Mouse (Mus musculus): ENCODE measurements at regions not wholly inside any gene's neighbourhood (a gene's known extent, or its start where the extent isn't known, plus 50 kb on each side); places are given as distances from the start of the nearest gene placed in this dataset.

- no peak for TF ChIP-seq USF1 (IDR thresholded peaks at IDR 0.05; ENCODE audit: low read depth)
- no peaks in the 10 kb centered on the region for H3K27me3 ChIP-seq (ENCODE audit: control insufficient read depth, insufficient read depth, insufficient read length)
- no peak overlapping the region for H3ac ChIP-seq (ENCODE audit: control insufficient read depth, insufficient read length, low read depth)
Observed at GRCm38 (mm10) chr12:27576109-27576700, 233.8 kb upstream of the Sox11 start.

GRCm38 (mm10) chr12:27575629-27576028 is 233.3 kb upstream of the Sox11 start:
- Histone ChIP-seq H3K79me3 (ENCODE audit: low read depth) (no peaks in the 10 kb centered on the region), H3K4me3 (ENCODE audit: insufficient read depth, poor library complexity, severe bottlenecking) (no peak overlapping the region), H3K79me2 (ENCODE audit: control insufficient read depth, insufficient read depth) (no peaks in the 10 kb centered on the region), H3K27me3 (ENCODE audit: control insufficient read depth, insufficient read depth, insufficient read length) (no peaks in the 10 kb centered on the region), H3K36me3 (ENCODE audit: control insufficient read depth, insufficient read depth) (no peaks in the 10 kb centered on the region), H3ac (ENCODE audit: control insufficient read depth, insufficient read length, low read depth) (no peak overlapping the region)
- no peak for TF ChIP-seq MYOG (IDR thresholded peaks at IDR 0.05; ENCODE audit: control insufficient read depth, extremely low read depth, insufficient read length)
- TF ChIP-seq CEBPB (IDR thresholded peaks at IDR 0.05; ENCODE audit: low read depth): no peak
- TF ChIP-seq MYOD1 (IDR thresholded peaks at IDR 0.05; ENCODE audit: control insufficient read depth, insufficient read length, low read depth): no peak
- TF ChIP-seq CTCF (IDR thresholded peaks at IDR 0.05; ENCODE audit: control insufficient read depth, insufficient read depth, insufficient read length): no peak
- no peak for TF ChIP-seq FOSL1 (IDR thresholded peaks at IDR 0.05; ENCODE audit: insufficient read depth, low read length, poor library complexity, severe bottlenecking)
- no peak for TF ChIP-seq MAX (IDR thresholded peaks at IDR 0.05)
- no peak for TF ChIP-seq USF1 (IDR thresholded peaks at IDR 0.05; ENCODE audit: low read depth)

More at GRCm38 (mm10) chr12:27576109-27576700, 233.8 kb upstream of the Sox11 start:
- Histone ChIP-seq H3K36me3 (ENCODE audit: control insufficient read depth, insufficient read depth) (no peaks in the 10 kb centered on the region), H3K79me2 (ENCODE audit: control insufficient read depth, insufficient read depth) (no peaks in the 10 kb centered on the region), H3K79me3 (ENCODE audit: low read depth) (no peaks in the 10 kb centered on the region), H3K4me3 (ENCODE audit: insufficient read depth, poor library complexity, severe bottlenecking) (no peak overlapping the region)

- H3ac ChIP-seq (ENCODE audit: control insufficient read depth, insufficient read length, low read depth): no peak overlapping the region
- no peaks in the 10 kb centered on the region for H3K36me3 ChIP-seq (ENCODE audit: control insufficient read depth, insufficient read depth)
- H3K79me3 ChIP-seq (ENCODE audit: low read depth): no peaks in the 10 kb centered on the region
- H3K27me3 ChIP-seq (ENCODE audit: control insufficient read depth, insufficient read depth, insufficient read length): no peaks in the 10 kb centered on the region
- no peaks in the 10 kb centered on the region for H3K79me2 ChIP-seq (ENCODE audit: control insufficient read depth, insufficient read depth)
- no peak overlapping the region for H3K4me3 ChIP-seq (ENCODE audit: insufficient read depth, poor library complexity, severe bottlenecking)
- TF ChIP-seq CTCF (IDR thresholded peaks at IDR 0.05; ENCODE audit: control insufficient read depth, insufficient read depth, insufficient read length): no peak
- TF ChIP-seq MYOG (IDR thresholded peaks at IDR 0.05; ENCODE audit: control insufficient read depth, extremely low read depth, insufficient read length): no peak
- TF ChIP-seq MYOD1 (IDR thresholded peaks at IDR 0.05; ENCODE audit: control insufficient read depth, insufficient read length, low read depth): no peak
Observed at GRCm38 (mm10) chr12:27567250-27567649, 224.9 kb upstream of the Sox11 start.

- Histone ChIP-seq H3K4me3 (ENCODE audit: insufficient read depth, poor library complexity, severe bottlenecking) (no peak overlapping the region), H3K36me3 (ENCODE audit: control insufficient read depth, insufficient read depth) (no peaks in the 10 kb centered on the region), H3K27me3 (ENCODE audit: control insufficient read depth, insufficient read depth, insufficient read length) (no peaks in the 10 kb centered on the region), H3ac (ENCODE audit: control insufficient read depth, insufficient read length, low read depth) (no peak overlapping the region), H3K79me2 (ENCODE audit: control insufficient read depth, insufficient read depth) (no peaks in the 10 kb centered on the region), H3K79me3 (ENCODE audit: low read depth) (no peaks in the 10 kb centered on the region)
- TF ChIP-seq CTCF (IDR thresholded peaks at IDR 0.05; ENCODE audit: control insufficient read depth, insufficient read depth, insufficient read length) (no peak), FOSL1 (IDR thresholded peaks at IDR 0.05; ENCODE audit: insufficient read depth, low read length, poor library complexity, severe bottlenecking) (no peak), MAX (IDR thresholded peaks at IDR 0.05) (no peak), MYOG (IDR thresholded peaks at IDR 0.05; ENCODE audit: control insufficient read depth, extremely low read depth, insufficient read length) (no peak)
Observed at GRCm38 (mm10) chr12:27565965-27566507, 223.7 kb upstream of the Sox11 start.

GRCm38 (mm10) chr12:27564641-27565306 is 222.4 kb upstream of the Sox11 start:
- H3K79me2 ChIP-seq (ENCODE audit: control insufficient read depth, insufficient read depth): no peaks in the 10 kb centered on the region
- no peak overlapping the region for H3K4me3 ChIP-seq (ENCODE audit: insufficient read depth, poor library complexity, severe bottlenecking)
- H3K36me3 ChIP-seq (ENCODE audit: control insufficient read depth, insufficient read depth): no peaks in the 10 kb centered on the region
- no peaks in the 10 kb centered on the region for H3K79me3 ChIP-seq (ENCODE audit: low read depth)
- no peaks in the 10 kb centered on the region for H3K27me3 ChIP-seq (ENCODE audit: control insufficient read depth, insufficient read depth, insufficient read length)
- TF ChIP-seq CTCF (IDR thresholded peaks at IDR 0.05; ENCODE audit: control insufficient read depth, insufficient read depth, insufficient read length) (no peak), MYOG (IDR thresholded peaks at IDR 0.05; ENCODE audit: control insufficient read depth, extremely low read depth, insufficient read length) (no peak), FOSL1 (IDR thresholded peaks at IDR 0.05; ENCODE audit: insufficient read depth, low read length, poor library complexity, severe bottlenecking) (no peak), CEBPB (IDR thresholded peaks at IDR 0.05; ENCODE audit: low read depth) (no peak), MYOD1 (IDR thresholded peaks at IDR 0.05; ENCODE audit: control insufficient read depth, insufficient read length, low read depth) (no peak), USF1 (IDR thresholded peaks at IDR 0.05; ENCODE audit: low read depth) (no peak)
- no peak overlapping the region for H3ac ChIP-seq (ENCODE audit: control insufficient read depth, insufficient read length, low read depth)

- Histone ChIP-seq H3K27me3 (ENCODE audit: control insufficient read depth, insufficient read depth, insufficient read length) (no peaks in the 10 kb centered on the region), H3K36me3 (ENCODE audit: control insufficient read depth, insufficient read depth) (no peaks in the 10 kb centered on the region), H3K79me2 (ENCODE audit: control insufficient read depth, insufficient read depth) (no peaks in the 10 kb centered on the region), H3K4me3 (ENCODE audit: insufficient read depth, poor library complexity, severe bottlenecking) (no peak overlapping the region), H3K79me3 (ENCODE audit: low read depth) (no peaks in the 10 kb centered on the region), H3ac (ENCODE audit: control insufficient read depth, insufficient read length, low read depth) (no peak overlapping the region)
- TF ChIP-seq MYOG (IDR thresholded peaks at IDR 0.05; ENCODE audit: control insufficient read depth, extremely low read depth, insufficient read length) (no peak), USF1 (IDR thresholded peaks at IDR 0.05; ENCODE audit: low read depth) (no peak), FOSL1 (IDR thresholded peaks at IDR 0.05; ENCODE audit: insufficient read depth, low read length, poor library complexity, severe bottlenecking) (no peak), MAX (IDR thresholded peaks at IDR 0.05) (no peak), CEBPB (IDR thresholded peaks at IDR 0.05; ENCODE audit: low read depth) (no peak), CTCF (IDR thresholded peaks at IDR 0.05; ENCODE audit: control insufficient read depth, insufficient read depth, insufficient read length) (no peak), MYOD1 (IDR thresholded peaks at IDR 0.05; ENCODE audit: control insufficient read depth, insufficient read length, low read depth) (no peak)
Observed at GRCm38 (mm10) chr12:27563900-27564299, 221.5 kb upstream of the Sox11 start.
